Mouse (Mus musculus) retina, embryonic 14.5 days (tissue): Measurements from ENCODE around the gene Vmn2r33.
"Not testable (repeated sequence)": the region's sequence is repeated elsewhere in the genome, so short reads cannot be mapped to it uniquely, and the experiment has no call there.

Experiments used
- DNase-seq: peaks from one replicate; pipeline ENCODE4 v3.0.0-alpha.2; 2015; ENCODE audit warnings: low spot score

Gene Vmn2r33

GRCm38 (mm10) chr7:7566686-7567085 is at the start of gene Vmn2r33:
Gene Vmn2r33 (minus strand): TSS chr7:7566786.
- not testable (repeated sequence) for DNase-seq
